Mouse (Mus musculus) fat pad, adult 2 months (tissue): ENCODE measurements around the gene Apobec4.

Source experiments
- DNase-seq: peaks from one replicate; pipeline ENCODE4 v3.0.0-alpha.2; 2011; ENCODE audit warnings: low read depth, low spot score; ENCODE audit errors: extremely low read depth

Apobec4 gene

GRCm38 (mm10) chr1:152750312-152750965 lies at the start of gene Apobec4:
Gene Apobec4, plus strand, starts transcription at chr1:152750551.
- DNase-seq, result no peak

- no peak for DNase-seq
Measured at GRCm38 (mm10) chr1:152701066-152701465, 49.3 kb upstream of the Apobec4 start.

GRCm38 (mm10) chr1:152702920-152703319 lies 47.4 kb upstream of the Apobec4 start:
- no peak for DNase-seq

GRCm38 (mm10) chr1:152703941-152704340 lies 46.4 kb upstream of the Apobec4 start:
- no peak for DNase-seq

- no peak for DNase-seq
Measured at GRCm38 (mm10) chr1:152707560-152707959, 42.8 kb upstream of the Apobec4 start.

- DNase-seq, result no peak
Measured at GRCm38 (mm10) chr1:152711037-152711436, 39.3 kb upstream of the Apobec4 start.

- no peak for DNase-seq
Measured at GRCm38 (mm10) chr1:152713924-152714323, 36.4 kb upstream of the Apobec4 start.

- DNase-seq, result no peak
Measured at GRCm38 (mm10) chr1:152714405-152714804, 35.9 kb upstream of the Apobec4 start.

- DNase-seq, result no peak
Measured at GRCm38 (mm10) chr1:152717329-152717728, 33.0 kb upstream of the Apobec4 start.

- no peak for DNase-seq
Measured at GRCm38 (mm10) chr1:152718200-152718599, 32.2 kb upstream of the Apobec4 start.

- no peak for DNase-seq
Measured at GRCm38 (mm10) chr1:152720969-152721368, 29.4 kb upstream of the Apobec4 start.

GRCm38 (mm10) chr1:152721535-152722198 lies 28.7 kb upstream of the Apobec4 start:
- no peak for DNase-seq

- DNase-seq, result no peak
Measured at GRCm38 (mm10) chr1:152724286-152724685, 26.1 kb upstream of the Apobec4 start.

- no peak for DNase-seq
Measured at GRCm38 (mm10) chr1:152726095-152726494, 24.3 kb upstream of the Apobec4 start.

- no peak for DNase-seq
Measured at GRCm38 (mm10) chr1:152727604-152728236, 22.6 kb upstream of the Apobec4 start.

- DNase-seq, result no peak
Measured at GRCm38 (mm10) chr1:152738793-152739192, 11.6 kb upstream of the Apobec4 start.

- DNase-seq, result no peak
Measured at GRCm38 (mm10) chr1:152739374-152739773, 11.0 kb upstream of the Apobec4 start.

GRCm38 (mm10) chr1:152743095-152743826 lies 7.1 kb upstream of the Apobec4 start:
- no peak for DNase-seq

- no peak for DNase-seq
Measured at GRCm38 (mm10) chr1:152746426-152746825, 3.9 kb upstream of the Apobec4 start.

GRCm38 (mm10) chr1:152749276-152749675 lies 1.1 kb upstream of the Apobec4 start:
- DNase-seq, result no peak

GRCm38 (mm10) chr1:152761791-152762190 lies 11.4 kb downstream of the Apobec4 start:
- DNase-seq, result no peak
